24 mouse cellular contexts compared by ENCODE assay signal in genomic region chr1:167425572-167425971, GRCm38 (mm10). TPM values are rescaled to one million over a fixed set of nuclear protein-coding genes. Genes with fewer than 3 reads are reported as not detected.
DNase-seq lines count a peak whose midpoint lies in the region; ATAC-seq lines count a peak whose summit lies in the region.
"Had no signal": no experiment of that assay in that cellular context is flagged by ENCODE, and none has a peak within 500 bp of the region (broad histone marks: within the 10 kb centered on the region; RNA-seq: fewer than 3 reads in every experiment).

No protein-coding gene starts in this region.

- no peaks in the 10 kb centered on the region for H3K9me3 ChIP-seq in heart, embryonic 13.5 days
- H3K9me3 ChIP-seq in heart, embryonic 12.5 days (replicated peaks) = no peaks in the 10 kb centered on the region
- no peaks in the 10 kb centered on the region for H3K9me3 ChIP-seq in heart, embryonic 15.5 days (replicated peaks)
- no peaks in the 10 kb centered on the region for H3K9me3 ChIP-seq in midbrain, embryonic 11.5 days (ENCODE audit: control insufficient read depth, low read length)
- H3K9me3 ChIP-seq: forebrain, embryonic 13.5 days; hindbrain, embryonic 15.5 days had no signal

- peaks cover 11% of the 10 kb centered on the region for H3K4me1 ChIP-seq in heart, embryonic 13.5 days
- peaks cover 7% of the 10 kb centered on the region for H3K4me1 ChIP-seq in heart, embryonic 12.5 days (replicated peaks)
- H3K4me1 ChIP-seq in heart, embryonic 15.5 days (replicated peaks) = peaks cover 15% of the 10 kb centered on the region
- H3K4me1 ChIP-seq in midbrain, embryonic 11.5 days (ENCODE audit: control insufficient read depth, insufficient read depth, low read length) = no peaks in the 10 kb centered on the region
- H3K4me1 ChIP-seq: forebrain, embryonic 13.5 days; hindbrain, embryonic 15.5 days had no signal

- intact Hi-C loops in heart, postnatal 14 days (cut with DNase I) = no loop called here

- no peak overlapping the region for H3K4me2 ChIP-seq in heart, embryonic 13.5 days
- no peak overlapping the region for H3K4me2 ChIP-seq in heart, embryonic 12.5 days
- no peak overlapping the region for H3K4me2 ChIP-seq in heart, embryonic 15.5 days
- no peak overlapping the region for H3K4me2 ChIP-seq in midbrain, embryonic 11.5 days
- H3K4me2 ChIP-seq: forebrain, embryonic 13.5 days; hindbrain, embryonic 15.5 days had no signal

- 52% methylated on average over 5 of the region's 5 CpGs for WGBS in heart, embryonic 13.5 days
- WGBS in heart, embryonic 12.5 days = 58% methylated on average over 5 of the region's 5 CpGs
- 48% methylated on average over 5 of the region's 5 CpGs for WGBS in heart, embryonic 15.5 days
- 86% methylated on average over 5 of the region's 5 CpGs for WGBS in midbrain, embryonic 11.5 days

- H3K27ac ChIP-seq in heart, embryonic 13.5 days (replicated peaks) = no peak overlapping the region
- no peak overlapping the region for H3K27ac ChIP-seq in heart, embryonic 12.5 days (ENCODE audit: poor library complexity, severe bottlenecking)
- H3K27ac ChIP-seq in heart, embryonic 15.5 days = no peak overlapping the region; the same call in 1 of the 2 replicates
- no peak overlapping the region for H3K27ac ChIP-seq in midbrain, embryonic 11.5 days (ENCODE audit: low read depth, low read length)
- H3K27ac ChIP-seq: forebrain, embryonic 13.5 days; gastrocnemius, adult 2 months; hindbrain, embryonic 15.5 days had no signal

- no peak overlapping the region for H3K9ac ChIP-seq in heart, embryonic 13.5 days
- H3K9ac ChIP-seq in heart, embryonic 12.5 days = no peak overlapping the region
- H3K9ac ChIP-seq in heart, embryonic 15.5 days = no peak overlapping the region
- H3K9ac ChIP-seq in midbrain, embryonic 11.5 days (ENCODE audit: low read length) = no peak overlapping the region
- H3K9ac ChIP-seq: forebrain, embryonic 13.5 days; hindbrain, embryonic 15.5 days had no signal

- H3K36me3 ChIP-seq in heart, embryonic 13.5 days = no peaks in the 10 kb centered on the region
- H3K36me3 ChIP-seq in heart, embryonic 12.5 days = no peaks in the 10 kb centered on the region
- no peaks in the 10 kb centered on the region for H3K36me3 ChIP-seq in heart, embryonic 15.5 days
- H3K36me3 ChIP-seq in midbrain, embryonic 11.5 days (ENCODE audit: control insufficient read depth, insufficient read depth, low read length) = no peaks in the 10 kb centered on the region
- H3K36me3 ChIP-seq: hindbrain, embryonic 15.5 days had no signal

- DNase-seq in heart, adult 11 months = peak; percentile 92
- DNase-seq in heart, adult 8-10 months (ENCODE audit: low spot score) = no peak
- peak; percentile 22 for DNase-seq in heart, postnatal 14 days
- DNase-seq in midbrain, embryonic 11.5 days (ENCODE audit: low spot score, missing footprints) = no peak
- DNase-seq: adrenal gland, postnatal 10 days; cerebellum, adult 11-12 months; cerebellum, adult 9-10 months; cerebellum, postnatal 25 days; gastrocnemius, adult 2 months; gastrocnemius, postnatal 25 days; kidney, adult 8-10 months had no signal

- no peak overlapping the region for H3K4me3 ChIP-seq in heart, embryonic 13.5 days
- H3K4me3 ChIP-seq in heart, embryonic 12.5 days = no peak overlapping the region
- H3K4me3 ChIP-seq in heart, embryonic 15.5 days = no peak overlapping the region
- no peak overlapping the region for H3K4me3 ChIP-seq in midbrain, embryonic 11.5 days (ENCODE audit: low read depth, low read length)
- H3K4me3 ChIP-seq: forebrain, embryonic 13.5 days; gastrocnemius, adult 2 months; hindbrain, embryonic 15.5 days had no signal

- ATAC-seq in heart, embryonic 13.5 days (ENCODE audit: extremely low read depth, insufficient number of reproducible peaks, low FRiP score, low TSS enrichment) = 0 out of 2 replicates have a peak, but pooled peaks have one; percentile 51
- ATAC-seq in heart, embryonic 12.5 days (ENCODE audit: insufficient number of reproducible peaks, low FRiP score) = no peak
- peak; percentile 79; the same call in 1 of the 2 replicates for ATAC-seq in heart, embryonic 15.5 days (replicated peaks; ENCODE audit: insufficient number of reproducible peaks, insufficient read depth, low FRiP score, low read depth)
- ATAC-seq in midbrain, embryonic 11.5 days (ENCODE audit: low FRiP score) = no peak
- no peak for ATAC-seq in inflammation-experienced regulatory T-cells, adult 6 months
- ATAC-seq: forebrain, embryonic 13.5 days; intestine, postnatal 0 days had no signal

- peaks cover 2% of the 10 kb centered on the region; the same call in 1 of the 2 replicates for H3K27me3 ChIP-seq in heart, embryonic 13.5 days (replicated peaks)
- H3K27me3 ChIP-seq in heart, embryonic 12.5 days (replicated peaks) = peaks cover 10% of the 10 kb centered on the region; the same call in 1 of the 2 replicates
- no peaks in the 10 kb centered on the region for H3K27me3 ChIP-seq in heart, embryonic 15.5 days
- no peaks in the 10 kb centered on the region for H3K27me3 ChIP-seq in midbrain, embryonic 11.5 days (ENCODE audit: control insufficient read depth, insufficient read depth, low read length)
- H3K27me3 ChIP-seq: forebrain, embryonic 13.5 days; hindbrain, embryonic 15.5 days had no signal

RNA-seq across cellular contexts. Expression of gene Mgst3, which starts 31.9 kb away (rescaled TPM):
- 100 to 1,000 TPM; 345 to 380 (median 359) TPM for total RNA-seq in heart, adult 8-10 months (2022)
- polyA plus RNA-seq in heart, embryonic 13.5 days (2015; fragmentation: Nextera tagmentation; extraction: Ambion mirVana) = 120 and 145 TPM in 2 replicates
- 108 TPM in 2 replicates for polyA plus RNA-seq in heart, embryonic 12.5 days (2016; fragmentation: Nextera tagmentation; extraction: Ambion mirVana)
- 145 and 154 TPM in 2 replicates for polyA plus RNA-seq in heart, embryonic 15.5 days (2015; fragmentation: Nextera tagmentation; extraction: Ambion mirVana)
- total RNA-seq in heart, postnatal 14 days (2021) = 100 to 1,000 TPM; 217 to 220 TPM
- polyA plus RNA-seq in midbrain, embryonic 11.5 days (2014; fragmentation: Nextera tagmentation; extraction: Ambion mirVana) = 58.9 and 60.8 TPM in 2 replicates
- 1 to 10 TPM; 1.3 to 4.7 (median 1.8) TPM for polyA plus RNA-seq in inflammation-experienced regulatory T-cells, adult 6 months (2017; shearing (Covaris generic))

RNA-seq across cellular contexts. Expression of gene Lrrc52, which starts 41.0 kb away (rescaled TPM):
- 1 to 10 TPM; 2.7 to 4.7 (median 3.1) TPM for total RNA-seq in heart, adult 8-10 months (2022)
- 0.29 TPM in 2 replicates for polyA plus RNA-seq in heart, embryonic 13.5 days (2015; fragmentation: Nextera tagmentation; extraction: Ambion mirVana)
- polyA plus RNA-seq in heart, embryonic 12.5 days (2016; fragmentation: Nextera tagmentation; extraction: Ambion mirVana) = not detected in 2 replicates
- 0.31 and 0.32 TPM in 2 replicates for polyA plus RNA-seq in heart, embryonic 15.5 days (2015; fragmentation: Nextera tagmentation; extraction: Ambion mirVana)
- 1 to 10 TPM; 2.0 to 2.5 TPM for total RNA-seq in heart, postnatal 14 days (2021)
- polyA plus RNA-seq in midbrain, embryonic 11.5 days (2014; fragmentation: Nextera tagmentation; extraction: Ambion mirVana) = not detected in 2 replicates
- polyA plus RNA-seq in inflammation-experienced regulatory T-cells, adult 6 months (2017; shearing (Covaris generic)) = not detected
- total RNA-seq: granulocyte monocyte progenitor cell, adult 5-6 weeks; MEL had no signal
- polyA plus RNA-seq: C2C12; cortical plate, adult 2 months; embryonic facial prominence, embryonic 14.5 days; forebrain, embryonic 13.5 days; hindbrain, embryonic 11.5 days; hindbrain, embryonic 15.5 days; intestine, postnatal 0 days had no signal

Comparison
In these comparisons a context has a peak if more than half of its experiments do, and no peak if none do; other contexts are left out.
1. DNase-seq: peak in heart, adult 11 months (single experiment) and heart, postnatal 14 days (2 of 2); none in heart, adult 8-10 months (single experiment) and midbrain, embryonic 11.5 days (single experiment).
2. ATAC-seq: peak in heart, embryonic 13.5 days (single experiment) and heart, embryonic 15.5 days (single experiment); none in heart, embryonic 12.5 days (single experiment), midbrain, embryonic 11.5 days (single experiment) and inflammation-experienced regulatory T-cells, adult 6 months (single experiment).
3. RNA of gene Mgst3, which starts 31.9 kb away (polyA plus RNA-seq): 145 to 154 TPM in heart, embryonic 15.5 days, 120 to 145 TPM in heart, embryonic 13.5 days, 108 TPM in heart, embryonic 12.5 days and 58.9 to 60.8 TPM in midbrain, embryonic 11.5 days; 1.3 to 4.7 TPM in inflammation-experienced regulatory T-cells, adult 6 months; every median in the first group is over 10 times any median in the second.